Mouse (Mus musculus): ENCODE measurements around the gene Scube1.

The Scube1 gene

GRCm38 (mm10) chr15:83709889-83710774, 14.7 kb downstream of the Scube1 start:
- no peak for DNase-seq (ENCODE audit: low spot score in 2 of 2)

GRCm38 (mm10) chr15:83706528-83707199, 18.2 kb downstream of the Scube1 start:
- no peak for DNase-seq (ENCODE audit: low spot score in 2 of 2)

- no peak for DNase-seq (ENCODE audit: low spot score in 2 of 2)
Measured at GRCm38 (mm10) chr15:83700593-83700923, 24.3 kb downstream of the Scube1 start.

GRCm38 (mm10) chr15:83699834-83700592, 24.8 kb downstream of the Scube1 start:
- DNase-seq (ENCODE audit: low spot score in 2 of 2), result no peak

- DNase-seq (ENCODE audit: low spot score in 2 of 2), result no peak
Measured at GRCm38 (mm10) chr15:83699132-83699833, 25.5 kb downstream of the Scube1 start.

GRCm38 (mm10) chr15:83696681-83697381, 28.0 kb downstream of the Scube1 start:
- no peak for DNase-seq (ENCODE audit: low spot score in 2 of 2)

- DNase-seq (ENCODE audit: low spot score in 2 of 2), result no peak
Measured at GRCm38 (mm10) chr15:83695159-83695558, 29.7 kb downstream of the Scube1 start.

GRCm38 (mm10) chr15:83691901-83692361, 32.9 kb downstream of the Scube1 start:
- DNase-seq (ENCODE audit: low spot score in 2 of 2), result no peak

- no peak for DNase-seq (ENCODE audit: low spot score in 2 of 2)
Measured at GRCm38 (mm10) chr15:83689946-83690345, 34.9 kb downstream of the Scube1 start.

- no peak for DNase-seq (ENCODE audit: low spot score in 2 of 2)
Measured at GRCm38 (mm10) chr15:83686601-83687000, 38.2 kb downstream of the Scube1 start.

- no peak for DNase-seq (ENCODE audit: low spot score in 2 of 2)
Measured at GRCm38 (mm10) chr15:83685950-83686349, 38.9 kb downstream of the Scube1 start.

GRCm38 (mm10) chr15:83683051-83683561, 41.7 kb downstream of the Scube1 start:
- DNase-seq (ENCODE audit: low spot score in 2 of 2), result no peak

GRCm38 (mm10) chr15:83680300-83680699, 44.5 kb downstream of the Scube1 start:
- DNase-seq (ENCODE audit: low spot score in 2 of 2), result no peak

GRCm38 (mm10) chr15:83679729-83680128, 45.1 kb downstream of the Scube1 start:
- no peak for DNase-seq (ENCODE audit: low spot score in 2 of 2)

GRCm38 (mm10) chr15:83678606-83679005, 46.2 kb downstream of the Scube1 start:
- DNase-seq (ENCODE audit: low spot score in 2 of 2), result no peak

GRCm38 (mm10) chr15:83678089-83678488, 46.7 kb downstream of the Scube1 start:
- DNase-seq (ENCODE audit: low spot score in 2 of 2), result no peak

- DNase-seq (ENCODE audit: low spot score in 2 of 2), result no peak
Measured at GRCm38 (mm10) chr15:83677098-83677497, 47.7 kb downstream of the Scube1 start.

- DNase-seq (ENCODE audit: low spot score in 2 of 2), result no peak
Measured at GRCm38 (mm10) chr15:83676286-83676685, 48.5 kb downstream of the Scube1 start.

- no peak for DNase-seq (ENCODE audit: low spot score in 2 of 2)
Measured at GRCm38 (mm10) chr15:83673621-83674020, 51.2 kb downstream of the Scube1 start.

GRCm38 (mm10) chr15:83667501-83667900, 57.3 kb downstream of the Scube1 start:
- DNase-seq (ENCODE audit: low spot score in 2 of 2), result no peak

- no peak for DNase-seq (ENCODE audit: low spot score in 2 of 2)
Measured at GRCm38 (mm10) chr15:83666418-83666817, 58.4 kb downstream of the Scube1 start.
